Mouse (Mus musculus) WW6 (cell line): ENCODE results near the gene Ddx43.

Experiments
- DNase-seq: peaks from one replicate; pipeline ENCODE4 v3.0.0-alpha.2; 2013; ENCODE audit warnings: low read depth, low spot score

Ddx43 gene

GRCm38 (mm10) chr9:78442579-78443392 lies 47.2 kb downstream of the Ddx43 start, which contains the start of gene Cgas:
Gene Cgas (minus strand): TSS chr9:78443237.
- DNase-seq = no peak

- no peak for DNase-seq
These were observed 52.0 kb downstream of the Ddx43 start for GRCm38 (mm10) chr9:78447606-78447972.

- peak; percentile 73 for DNase-seq
These were observed 52.6 kb downstream of the Ddx43 start, which contains the start of the genes Mto1 and Gm17324 for GRCm38 (mm10) chr9:78447973-78448873. Gene Mto1 (plus strand): TSS chr9:78448208. Gene Gm17324 (minus strand): TSS chr9:78448786.

GRCm38 (mm10) chr9:78450404-78450803 lies 54.8 kb downstream of the Ddx43 start:
- DNase-seq = no peak

DNA sequence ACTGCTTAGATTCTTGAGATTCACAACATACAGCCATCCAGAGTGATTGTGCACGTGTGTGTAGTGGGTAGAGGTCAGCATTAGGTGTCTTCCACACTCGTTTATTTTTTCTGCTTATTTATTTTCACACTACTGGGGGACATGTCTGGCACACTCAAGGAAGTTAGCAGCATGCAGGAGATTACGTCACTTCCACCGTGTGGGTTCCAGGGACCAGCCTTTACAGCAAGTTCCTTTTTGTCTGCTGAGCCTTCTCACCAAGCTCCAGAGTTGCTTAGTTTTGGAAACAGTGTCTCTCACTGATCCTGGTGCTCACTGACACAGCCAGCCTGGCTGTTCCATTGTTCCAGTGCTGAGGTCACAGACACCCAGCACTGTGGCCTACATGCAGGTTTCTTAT lies 55.8 kb downstream of the Ddx43 start:
- no peak for DNase-seq

DNA sequence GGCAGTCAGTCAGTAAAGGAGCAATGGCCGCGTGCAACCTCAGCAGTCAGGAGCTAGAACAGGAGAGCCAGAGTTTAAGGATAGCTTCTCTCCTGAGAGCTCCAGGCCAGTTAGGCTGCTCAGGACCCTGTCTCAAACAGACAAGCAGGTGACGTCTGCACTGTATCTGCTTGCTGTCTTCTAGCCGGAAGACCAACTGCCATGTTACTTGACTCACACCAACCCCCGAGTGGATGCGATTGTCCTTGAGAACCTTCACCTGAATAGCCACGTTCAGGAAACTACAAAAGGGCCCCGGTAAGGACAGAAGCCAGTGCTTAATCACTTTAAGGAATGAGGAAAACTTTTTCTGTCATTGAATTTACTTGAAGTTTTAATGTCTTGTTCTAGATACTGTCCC lies 61.4 kb downstream of the Ddx43 start:
- no peak for DNase-seq

DNA sequence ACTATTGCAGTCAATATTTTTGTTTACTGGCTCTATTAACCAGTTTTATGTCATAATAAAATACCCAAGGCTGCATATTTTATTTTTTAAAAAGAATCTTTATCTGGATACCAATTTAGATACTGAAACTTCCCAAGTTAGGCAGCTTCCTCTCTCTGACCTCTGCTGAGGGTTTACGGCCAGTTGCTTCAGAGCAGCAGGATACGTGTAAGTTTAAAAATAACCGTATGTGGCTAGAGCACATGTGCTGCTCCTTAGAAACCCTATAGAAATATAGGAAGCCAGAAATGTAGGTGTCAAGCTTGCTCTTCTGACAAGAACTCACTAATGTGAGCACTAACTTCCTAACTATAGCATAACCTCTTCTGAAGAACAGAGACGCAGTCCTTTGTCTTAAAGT lies 67.8 kb downstream of the Ddx43 start:
- no peak for DNase-seq

DNA sequence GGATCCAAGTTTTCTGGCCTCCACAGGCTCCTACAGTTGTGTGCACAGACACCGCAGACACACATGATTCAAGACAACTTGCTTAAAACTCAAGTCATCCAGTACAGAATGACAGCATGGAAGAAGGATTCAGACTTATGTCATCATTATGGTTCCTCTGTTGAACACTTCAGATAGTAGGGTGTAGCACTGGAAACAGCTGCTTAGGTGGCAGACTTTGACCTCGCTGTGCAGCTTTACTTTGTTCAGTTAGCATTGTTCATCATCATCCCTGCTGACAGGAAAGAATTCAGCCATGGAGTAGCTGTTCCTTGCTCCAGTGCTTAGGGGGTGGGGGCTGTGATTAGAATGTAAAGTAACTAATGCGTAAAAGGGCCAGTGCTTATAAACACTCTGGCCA lies 70.1 kb downstream of the Ddx43 start:
- no peak for DNase-seq
